Mouse (Mus musculus): ENCODE measurements around the gene Trappc1. TPM values are rescaled to one million over a fixed set of nuclear protein-coding genes. Genes with fewer than 3 reads are reported as not detected.

Trappc1 gene
- total RNA-seq (2012; rRNA removed) (75.0 and 85.4 TPM in 2 replicates), total RNA-seq (2014; rRNA removed) (102 TPM in 2 replicates), polyA plus RNA-seq (2012; ENCODE audit: insufficient read length, low read depth) (101 and 124 TPM in 2 replicates)

DNA sequence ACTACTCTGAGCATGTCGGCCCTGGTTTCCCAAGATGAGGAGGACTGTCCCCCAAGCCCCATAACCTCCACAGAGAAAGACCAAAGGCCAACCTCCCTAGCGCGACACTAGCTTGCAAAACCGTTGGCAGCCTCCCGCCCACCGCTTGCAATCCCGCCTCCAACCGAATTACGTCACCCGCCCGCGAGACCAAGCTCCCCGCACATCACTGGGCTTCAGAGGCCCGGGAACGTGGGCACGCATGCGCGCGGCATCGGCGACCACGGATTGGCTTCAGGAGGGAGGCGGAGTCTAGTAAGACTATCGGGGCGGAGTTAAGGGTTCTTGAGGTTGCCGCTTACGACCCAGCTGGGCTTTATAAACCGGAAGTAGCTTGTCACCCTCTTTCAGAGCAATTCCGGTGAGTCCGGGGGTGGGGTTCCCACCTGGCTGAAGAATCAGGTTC is at the start of gene Trappc1, which contains the start of gene Cntrob:
Gene Trappc1, plus strand, starts transcription at position 314 of the 445 bp plus-strand sequence.
Gene Cntrob, minus strand, starts transcription at position 109 of the 445 bp plus-strand sequence.
- H3K9ac ChIP-seq (ENCODE audit: insufficient read depth, low read depth) = peak within 1 kb of the TSS; percentile 93
- H3K4me2 ChIP-seq (ENCODE audit: insufficient read depth, low read depth, poor library complexity, severe bottlenecking) = peak within 1 kb of the TSS; percentile 81
- H3K27ac ChIP-seq (ENCODE audit: insufficient read depth, low read depth) = no peak within 1 kb of the TSS; the same call in 1 of the 2 replicates
- in situ Hi-C loops (cut with MboI; ENCODE audit: low pct_ligation_motif_present, low pct_unique_long_range_greater_than_20kb, low sequenced_read_pairs) = no loop called here
- peaks cover 24% of the 10 kb centered on the region for H3K27me3 ChIP-seq (replicated peaks)
- dilution Hi-C loops (cut with MboI; ENCODE audit: extremely low pct_ligation_motif_present, extremely low pct_unique_long_range_greater_than_20kb, low sequenced_read_pairs) = no loop called here
- no peaks in the 10 kb centered on the region for H3K79me2 ChIP-seq (replicated peaks; ENCODE audit: control insufficient read depth, extremely low read depth, insufficient read depth, poor library complexity, severe bottlenecking)
- H3K4me3 ChIP-seq (replicated peaks in 1 of 3; ENCODE audit: low read depth in 2 of 3, low read length in 2 of 3, poor library complexity in 1 of 3) = peak within 1 kb of the TSS; percentile 69 to 98 (median 73)
- peak; percentile 100 for DNase-seq (ENCODE audit: extremely low read depth)
- no peaks in the 10 kb centered on the region for H3K9me3 ChIP-seq (replicated peaks; ENCODE audit: low read length)
- H3K4me1 ChIP-seq (ENCODE audit: control insufficient read depth in 1 of 2, insufficient read depth in 2 of 2) = peaks cover 12 to 39% of the 10 kb centered on the region in 2 experiments
- H3K36me3 ChIP-seq (replicated peaks in 1 of 2; ENCODE audit: control insufficient read depth in 1 of 2, insufficient read depth in 1 of 2, low read length in 1 of 2) = peaks cover 12 to 30% of the 10 kb centered on the region in 2 experiments
- TF ChIP-seq MEF2A (IDR thresholded peaks at IDR 0.05; ENCODE audit: borderline replicate concordance, low read depth, low read length) (no peak; the same call in 1 of the 2 replicates), NRF1 (IDR thresholded peaks at IDR 0.05; ENCODE audit: low read depth, low read length) (peak; percentile 99), GABPA (IDR thresholded peaks at IDR 0.05; ENCODE audit: insufficient replicate concordance, low read depth, low read length) (no peak), SIN3A (IDR thresholded peaks at IDR 0.05; ENCODE audit: low read length) (peak; percentile 95), MYC (IDR thresholded peaks at IDR 0.05; ENCODE audit: low read depth, low read length) (0 out of 2 replicates have a peak, but pooled peaks have one; percentile 32), E2F4 (IDR thresholded peaks at IDR 0.05; ENCODE audit: insufficient replicate concordance, low read depth, low read length) (peak; percentile 70; the same call in 1 of the 2 replicates), SMC3 (IDR thresholded peaks at IDR 0.05; ENCODE audit: low read depth, low read length) (no peak), CHD2 (IDR thresholded peaks at IDR 0.05; ENCODE audit: low read length) (peak; percentile 96), MAX (IDR thresholded peaks at IDR 0.05; ENCODE audit: low read length) (no peak), RCOR1 (conservative IDR thresholded peaks at IDR 0.05; ENCODE audit: low read depth, low read length) (no peak), USF2 (conservative IDR thresholded peaks at IDR 0.05; ENCODE audit: low read depth, low read length) (no peak), HCFC1 (IDR thresholded peaks at IDR 0.05; ENCODE audit: low read depth, low read length) (peak; percentile 75), ELF1 (IDR thresholded peaks at IDR 0.05; ENCODE audit: low read depth, low read length) (peak; percentile 94), KAT2A (IDR thresholded peaks at IDR 0.05; ENCODE audit: insufficient replicate concordance, low read length) (0 out of 2 replicates have a peak, but pooled peaks have one; percentile 54), CHD1 (IDR thresholded peaks at IDR 0.05; ENCODE audit: low read depth, low read length) (no peak), EP300 (IDR thresholded peaks at IDR 0.05; ENCODE audit: low read length) (no peak), MXI1 (IDR thresholded peaks at IDR 0.05; ENCODE audit: low read depth, low read length) (no peak; the same call in 1 of the 2 replicates), JUND (conservative IDR thresholded peaks at IDR 0.05; ENCODE audit: low read depth, low read length) (no peak), UBTF (IDR thresholded peaks at IDR 0.05; ENCODE audit: low read depth, low read length) (no peak), ZC3H11A (IDR thresholded peaks at IDR 0.05; ENCODE audit: low read depth, low read length) (no peak), BHLHE40 (IDR thresholded peaks at IDR 0.05; ENCODE audit: low read depth, low read length) (no peak), POLR2A (IDR thresholded peaks at IDR 0.05; ENCODE audit: low read depth, low read length) (peak; percentile 99), POLR2AphosphoS2 (IDR thresholded peaks at IDR 0.05; ENCODE audit: low read depth, low read length) (peak; percentile 95), RAD21 (IDR thresholded peaks at IDR 0.05; ENCODE audit: low read depth, low read length) (no peak), JUN (IDR thresholded peaks at IDR 0.05; ENCODE audit: insufficient read depth, low read depth, low read length) (peak; percentile 44; the same call in 1 of the 2 replicates), ZMIZ1 (IDR thresholded peaks at IDR 0.05; ENCODE audit: low read depth, low read length) (peak; percentile 92), TBP (conservative IDR thresholded peaks at IDR 0.05; ENCODE audit: low read depth, low read length) (peak; percentile 67; the same call in 1 of the 2 replicates), PAX5 (IDR thresholded peaks at IDR 0.05; ENCODE audit: low read length) (no peak), NELFE (IDR thresholded peaks at IDR 0.05; ENCODE audit: low read depth, low read length) (peak; percentile 97), ZKSCAN1 (IDR thresholded peaks at IDR 0.05; ENCODE audit: borderline replicate concordance, low read depth, low read length) (no peak), MAFK (IDR thresholded peaks at IDR 0.05; ENCODE audit: insufficient replicate concordance, low read length) (no peak), ZNF384 (IDR thresholded peaks at IDR 0.05; ENCODE audit: low read depth, low read length) (no peak), TCF12 (IDR thresholded peaks at IDR 0.05; ENCODE audit: low read depth, low read length) (peak; percentile 87), CTCF (conservative IDR thresholded peaks at IDR 0.05 in 1 of 2, IDR thresholded peaks at IDR 0.05 in 1 of 2; ENCODE audit: low read depth in 2 of 2, low read length in 2 of 2) (no peak), USF1 (IDR thresholded peaks at IDR 0.05; ENCODE audit: low read depth, low read length) (no peak), IRF4 (IDR thresholded peaks at IDR 0.05; ENCODE audit: low read depth, low read length) (peak; percentile 34; the same call in 1 of the 2 replicates), MAZ (IDR thresholded peaks at IDR 0.05; ENCODE audit: low read depth, low read length) (peak; percentile 12; the same call in 1 of the 2 replicates), ETS1 (conservative IDR thresholded peaks at IDR 0.05; ENCODE audit: low read depth, low read length) (peak; percentile 45)

Data from CH12.LX (cell line).